Mouse (Mus musculus) testis, adult 2 months (tissue): Measurements from ENCODE around the gene Srd5a2. TPM values are rescaled to one million over a fixed set of nuclear protein-coding genes. Genes with fewer than 3 reads are reported as not detected.
A peak's percentile ranks its signal among the peaks of the same experiment; 100 is the strongest.

Source experiments
- H3K27ac ChIP-seq: fragments of 200-500 bp; 2 replicates; pipeline ENCODE4 v1.5.1; 2012; ENCODE audit warnings: low read depth, low read length; ENCODE audit not compliant: control insufficient read depth, insufficient read depth
- H3K27me3 ChIP-seq: fragments of 200-500 bp; 2 replicates; pipeline ENCODE4 v1.6.1; 2012; ENCODE audit warnings: mild to moderate bottlenecking, low read length, moderate library complexity; ENCODE audit not compliant: control insufficient read depth, insufficient read depth
- H3K36me3 ChIP-seq: fragments of 200-500 bp; 2 replicates; pipeline ENCODE4 v1.6.1; 2012; ENCODE audit warnings: mild to moderate bottlenecking, low read length; ENCODE audit not compliant: control insufficient read depth, insufficient read depth
- H3K4me1 ChIP-seq: fragments of 200-500 bp; 2 replicates; pipeline ENCODE4 v1.6.1; 2012; ENCODE audit warnings: low read length; ENCODE audit not compliant: control insufficient read depth, insufficient read depth
- H3K4me3 ChIP-seq: fragments of 200-500 bp; 2 replicates; pipeline ENCODE4 v1.5.1; 2012; ENCODE audit warnings: low read depth, mild to moderate bottlenecking, low read length, moderate library complexity, mixed read lengths; ENCODE audit not compliant: control insufficient read depth
- CTCF ChIP-seq: fragments of 200-500 bp; IDR thresholded peaks from 2 replicates; pipeline ENCODE4 v1.5.1; 2012; ENCODE audit warnings: low read depth, mild to moderate bottlenecking, inconsistent platforms, low read length, moderate library complexity; ENCODE audit not compliant: control insufficient read depth, insufficient read depth, insufficient replicate concordance
- POLR2A ChIP-seq: fragments of 200-500 bp; IDR thresholded peaks from 2 replicates; pipeline ENCODE4 v1.6.1; 2012; ENCODE audit warnings: low read depth, mild to moderate bottlenecking, inconsistent platforms, low read length, moderate library complexity; ENCODE audit not compliant: control insufficient read depth
- polyA plus RNA-seq: library from polyadenylated mRNA; depleted of rRNA; stranded (reverse); fragments of >200 nt; gene quantifications from 2 replicates; pipeline ENCODE4 v1.2.3, GENCODE M21; 2012; rRNA removed

Srd5a2 gene
- polyA plus RNA-seq, 1 experiment: 0.14 TPM

DNA sequence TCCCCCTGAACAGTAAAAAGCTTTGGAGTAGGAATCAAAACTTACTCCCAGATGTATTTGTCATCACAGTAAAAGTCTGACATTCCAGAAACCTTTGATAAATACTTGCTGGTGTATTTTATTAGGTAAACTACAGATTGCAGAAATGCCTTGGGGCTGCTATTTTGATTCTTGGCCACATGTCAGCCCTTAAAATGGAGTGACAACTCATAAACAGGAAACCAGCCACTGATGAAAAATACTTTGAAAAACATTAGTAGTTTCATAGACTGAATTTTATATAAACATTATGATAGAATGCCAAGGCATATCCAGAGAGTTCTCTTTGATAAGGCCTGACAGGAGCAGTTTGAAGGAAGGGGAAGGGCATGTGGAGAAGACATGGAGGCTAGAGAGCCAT lies 71.7 kb downstream of the Srd5a2 start:
- Histone ChIP-seq H3K4me1 (peaks cover 6% of the 10 kb centered on the region), H3K36me3 (no peaks in the 10 kb centered on the region), H3K4me3 (no peak overlapping the region), H3K27me3 (no peaks in the 10 kb centered on the region), H3K27ac (no peak overlapping the region)
- TF ChIP-seq CTCF (no peak), POLR2A (no peak)

DNA sequence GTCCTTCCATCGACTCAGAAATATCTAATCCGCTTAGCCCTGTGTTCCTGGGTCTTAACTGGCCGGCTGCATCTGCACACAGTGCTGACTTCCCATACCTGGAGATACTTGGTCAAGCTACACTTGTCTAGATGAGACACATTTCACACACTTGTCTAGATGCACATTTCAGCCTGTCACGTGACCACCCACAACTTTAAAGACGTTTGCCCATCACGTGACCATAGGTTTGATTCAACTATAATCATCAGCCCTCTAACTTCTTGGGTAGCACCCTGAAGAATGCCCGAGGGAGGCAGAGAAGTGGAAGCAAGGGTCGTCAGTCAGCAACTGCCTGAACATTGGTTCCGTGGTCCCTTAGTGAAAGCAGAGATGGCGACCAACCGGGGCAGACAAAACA lies 75.1 kb downstream of the Srd5a2 start:
- Histone ChIP-seq H3K4me1 (peaks cover 6% of the 10 kb centered on the region), H3K36me3 (no peaks in the 10 kb centered on the region), H3K4me3 (peak overlapping the region; percentile 4; the same call in 1 of the 2 replicates), H3K27ac (no peak overlapping the region), H3K27me3 (no peaks in the 10 kb centered on the region)
- TF ChIP-seq POLR2A (no peak), CTCF (no peak)

DNA sequence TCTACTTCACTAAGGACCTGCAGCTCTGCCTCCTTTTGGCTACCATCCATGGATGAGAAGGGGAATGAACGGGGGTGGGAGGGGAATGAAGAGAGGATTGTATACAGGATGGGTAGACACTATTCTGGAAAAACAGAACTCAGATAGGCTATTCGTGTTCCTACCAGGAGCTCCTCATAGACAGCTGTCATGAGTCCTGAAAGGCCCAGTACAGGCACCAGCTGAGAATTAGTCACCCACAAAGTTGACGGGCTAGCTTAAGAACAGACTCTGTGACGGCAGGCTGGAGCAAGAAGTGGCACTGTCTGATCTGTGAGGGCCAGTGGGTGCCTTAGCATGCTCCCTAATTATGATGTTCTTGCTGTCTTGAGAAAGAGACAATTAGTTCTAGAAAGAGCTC lies 76.4 kb downstream of the Srd5a2 start:
- Histone ChIP-seq H3K4me1 (peaks cover 6% of the 10 kb centered on the region), H3K27ac (no peak overlapping the region), H3K27me3 (no peaks in the 10 kb centered on the region), H3K4me3 (no peak overlapping the region), H3K36me3 (no peaks in the 10 kb centered on the region)
- TF ChIP-seq POLR2A: no peak
- TF ChIP-seq CTCF: no peak

DNA sequence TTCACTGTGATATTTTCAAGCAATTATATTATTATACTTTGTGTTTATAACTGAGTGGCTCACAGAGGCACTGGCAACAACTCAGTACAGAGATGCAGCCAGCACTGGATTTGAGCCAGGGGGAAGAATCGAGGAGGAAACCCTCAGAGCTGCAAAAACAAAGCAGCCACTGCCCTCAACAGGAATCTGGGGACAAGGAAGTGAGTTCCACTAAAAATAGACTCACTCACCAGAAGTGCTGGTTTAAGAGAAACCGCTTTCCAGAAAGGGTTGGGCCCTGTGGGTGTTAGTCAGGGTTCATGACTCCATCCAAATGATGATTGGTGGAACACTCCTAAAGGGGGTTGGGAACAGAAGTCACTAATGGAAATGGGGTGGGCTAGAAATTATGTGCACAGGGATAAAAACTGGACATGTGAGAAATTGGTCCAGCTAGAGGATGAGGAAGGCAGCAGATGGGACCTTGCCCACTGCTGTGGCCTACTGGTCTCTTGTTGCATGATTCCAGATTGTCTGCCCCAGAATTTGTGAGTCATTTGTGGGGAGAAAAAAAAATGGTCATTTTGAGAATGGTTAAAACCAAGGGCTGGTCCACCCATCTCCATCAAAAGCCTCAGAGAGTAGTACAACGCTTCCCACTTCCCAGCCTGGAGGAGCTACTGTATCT lies 77.2 kb downstream of the Srd5a2 start:
- TF ChIP-seq POLR2A (no peak), CTCF (no peak)
- H3K27me3 ChIP-seq: no peaks in the 10 kb centered on the region
- H3K4me3 ChIP-seq: no peak overlapping the region
- H3K36me3 ChIP-seq: no peaks in the 10 kb centered on the region
- H3K27ac ChIP-seq: no peak overlapping the region
- peaks cover 6% of the 10 kb centered on the region for H3K4me1 ChIP-seq

Other genes starting within 250 kb of the Srd5a2 start
- gene Ehd3, start 243.8 kb downstream of the Srd5a2 start, polyA plus RNA-seq: 1.7 and 2.3 TPM in 2 replicates
- 2.3 and 3.3 TPM in 2 replicates for gene Xdh, start 97.7 kb downstream of the Srd5a2 start, polyA plus RNA-seq
- gene Memo1, start 247.6 kb upstream of the Srd5a2 start, polyA plus RNA-seq: 94.5 and 110 TPM in 2 replicates